8 mouse cellular contexts compared by ENCODE assay signal in genomic region chr7:143073086-143073485, GRCm38 (mm10). TPM values are rescaled to one million over a fixed set of nuclear protein-coding genes. Genes with fewer than 3 reads are reported as not detected.
A peak's percentile ranks its signal among the peaks of the same experiment; 100 is the strongest.
DNase-seq lines count a peak whose midpoint lies in the region; ATAC-seq and TF ChIP-seq lines count a peak whose summit lies in the region.

No protein-coding gene starts in this region.

- H3K27ac ChIP-seq in hindbrain, embryonic 10.5 days, result no peak overlapping the region
- H3K27ac ChIP-seq in hindbrain, embryonic 13.5 days, result no peak overlapping the region
- H3K27ac ChIP-seq in testis, adult 2 months (ENCODE audit: control insufficient read depth, insufficient read depth, low read depth, low read length), result no peak overlapping the region
- no peak overlapping the region for H3K27ac ChIP-seq in midbrain, postnatal 0 days (ENCODE audit: low read depth, low read length)

- H3K4me1 ChIP-seq in hindbrain, embryonic 10.5 days (replicated peaks), result peaks cover 26% of the 10 kb centered on the region
- H3K4me1 ChIP-seq in hindbrain, embryonic 13.5 days (replicated peaks), result peaks cover 25% of the 10 kb centered on the region
- peaks cover 14% of the 10 kb centered on the region for H3K4me1 ChIP-seq in testis, adult 2 months (ENCODE audit: control insufficient read depth, insufficient read depth, low read length)
- peaks cover 8% of the 10 kb centered on the region for H3K4me1 ChIP-seq in midbrain, postnatal 0 days (ENCODE audit: insufficient read depth, low read length)

- no peak overlapping the region for H3K9ac ChIP-seq in hindbrain, embryonic 13.5 days
- no peak overlapping the region for H3K9ac ChIP-seq in midbrain, postnatal 0 days (replicated peaks; ENCODE audit: low read length, poor library complexity, severe bottlenecking)

- DNase-seq in hindbrain, embryonic 10.5 days (ENCODE audit: low spot score), result peak; percentile 40
- DNase-seq in testis, postnatal 14 days (ENCODE audit: low spot score), result no peak
- DNase-seq in cerebellum, postnatal 36 days, result peak; percentile 31 to 50
- peak; percentile 60 for DNase-seq in midbrain, postnatal 0 days (ENCODE audit: low spot score)
- DNase-seq in yolk sac, embryonic 10.5 days (ENCODE audit: low spot score), result no peak
- no peak for DNase-seq in urinary bladder, adult 18-20 months (ENCODE audit: low spot score in 2 of 2)

- WGBS in hindbrain, embryonic 10.5 days, result 76% methylated on average over 1 of the region's 1 CpGs
- WGBS in hindbrain, embryonic 13.5 days, result 96% methylated on average over 1 of the region's 1 CpGs
- 71% methylated on average over 1 of the region's 1 CpGs for WGBS in midbrain, postnatal 0 days

- H3K27me3 ChIP-seq in hindbrain, embryonic 10.5 days (ENCODE audit: insufficient read depth, poor library complexity, severe bottlenecking), result no peaks in the 10 kb centered on the region
- no peaks in the 10 kb centered on the region for H3K27me3 ChIP-seq in hindbrain, embryonic 13.5 days
- no peaks in the 10 kb centered on the region for H3K27me3 ChIP-seq in testis, adult 2 months (ENCODE audit: control insufficient read depth, insufficient read depth, low read length)
- no peaks in the 10 kb centered on the region for H3K27me3 ChIP-seq in midbrain, postnatal 0 days (ENCODE audit: insufficient read depth, low read length)

- H3K4me2 ChIP-seq in hindbrain, embryonic 13.5 days, result no peak overlapping the region
- H3K4me2 ChIP-seq in midbrain, postnatal 0 days (ENCODE audit: low read depth, low read length, poor library complexity, severe bottlenecking), result no peak overlapping the region

- 0 out of 2 replicates have a peak, but pooled peaks have one; percentile 10 for TF ChIP-seq CTCF in testis, adult 2 months (IDR thresholded peaks at IDR 0.05; ENCODE audit: control insufficient read depth, insufficient read depth, insufficient replicate concordance, low read depth, low read length)
- TF ChIP-seq CTCF in midbrain, postnatal 0 days (IDR thresholded peaks at IDR 0.05), result peak; percentile 76

- no peak overlapping the region for H3K4me3 ChIP-seq in hindbrain, embryonic 10.5 days
- H3K4me3 ChIP-seq in hindbrain, embryonic 13.5 days, result no peak overlapping the region
- H3K4me3 ChIP-seq in testis, adult 2 months (ENCODE audit: control insufficient read depth, low read depth, low read length), result no peak overlapping the region
- H3K4me3 ChIP-seq in midbrain, postnatal 0 days (ENCODE audit: low read depth, low read length), result no peak overlapping the region

- H3K9me3 ChIP-seq in hindbrain, embryonic 10.5 days, result no peaks in the 10 kb centered on the region
- no peaks in the 10 kb centered on the region for H3K9me3 ChIP-seq in hindbrain, embryonic 13.5 days
- no peaks in the 10 kb centered on the region for H3K9me3 ChIP-seq in midbrain, postnatal 0 days (ENCODE audit: low read length)

- no peak for ATAC-seq in hindbrain, embryonic 13.5 days (ENCODE audit: low FRiP score)
- no peak for ATAC-seq in midbrain, postnatal 0 days (ENCODE audit: low FRiP score)

- TF ChIP-seq POLR2A in testis, adult 2 months (IDR thresholded peaks at IDR 0.05; ENCODE audit: control insufficient read depth, low read depth, low read length), result no peak

- H3K36me3 ChIP-seq in hindbrain, embryonic 10.5 days, result peaks cover 17% of the 10 kb centered on the region
- no peaks in the 10 kb centered on the region for H3K36me3 ChIP-seq in hindbrain, embryonic 13.5 days
- no peaks in the 10 kb centered on the region for H3K36me3 ChIP-seq in testis, adult 2 months (ENCODE audit: control insufficient read depth, insufficient read depth, low read length)
- H3K36me3 ChIP-seq in midbrain, postnatal 0 days (ENCODE audit: insufficient read depth, low read length), result 0 out of 2 replicates have a peak, but pooled peaks cover 2% of the 10 kb centered on the region

RNA-seq across cellular contexts. Expression of gene Tssc4, which starts 4.0 kb away (rescaled TPM):
- polyA plus RNA-seq in hindbrain, embryonic 10.5 days (2016; fragmentation: Nextera tagmentation; extraction: Ambion mirVana), result 130 and 134 TPM in 2 replicates
- polyA plus RNA-seq in hindbrain, embryonic 13.5 days (2015; fragmentation: Nextera tagmentation; extraction: Ambion mirVana), result 90.8 and 99.3 TPM in 2 replicates
- polyA plus RNA-seq in testis, adult 2 months (2012; rRNA removed), result 43.1 and 43.7 TPM in 2 replicates
- total RNA-seq in midbrain, postnatal 0 days (2014; rRNA removed), result 71.3 and 92.4 TPM in 2 replicates
- 101 and 103 TPM in 2 replicates for polyA plus RNA-seq in midbrain, postnatal 0 days (2015; fragmentation: Nextera tagmentation; extraction: Ambion mirVana)

RNA-seq across cellular contexts. Expression of gene Cd81, which starts 20.5 kb away (rescaled TPM):
- polyA plus RNA-seq in hindbrain, embryonic 10.5 days (2016; fragmentation: Nextera tagmentation; extraction: Ambion mirVana), result 238 and 265 TPM in 2 replicates
- polyA plus RNA-seq in hindbrain, embryonic 13.5 days (2015; fragmentation: Nextera tagmentation; extraction: Ambion mirVana), result 322 and 332 TPM in 2 replicates
- polyA plus RNA-seq in testis, adult 2 months (2012; rRNA removed), result 63.3 and 78.4 TPM in 2 replicates
- total RNA-seq in midbrain, postnatal 0 days (2014; rRNA removed), result 454 and 542 TPM in 2 replicates
- polyA plus RNA-seq in midbrain, postnatal 0 days (2015; fragmentation: Nextera tagmentation; extraction: Ambion mirVana), result 511 and 569 TPM in 2 replicates

RNA-seq across cellular contexts. Expression of gene Trpm5, which starts 21.4 kb away (rescaled TPM):
- 0.55 and 0.71 TPM in 2 replicates for polyA plus RNA-seq in hindbrain, embryonic 10.5 days (2016; fragmentation: Nextera tagmentation; extraction: Ambion mirVana)
- 1.4 and 1.9 TPM in 2 replicates for polyA plus RNA-seq in hindbrain, embryonic 13.5 days (2015; fragmentation: Nextera tagmentation; extraction: Ambion mirVana)
- polyA plus RNA-seq in testis, adult 2 months (2012; rRNA removed), result 1.1 and 1.5 TPM in 2 replicates
- 1.3 and 1.7 TPM in 2 replicates for total RNA-seq in midbrain, postnatal 0 days (2014; rRNA removed)
- 0.94 and 1.6 TPM in 2 replicates for polyA plus RNA-seq in midbrain, postnatal 0 days (2015; fragmentation: Nextera tagmentation; extraction: Ambion mirVana)

RNA-seq across cellular contexts. Expression of gene Kcnq1, which starts 33.1 kb away (rescaled TPM):
- 0.98 and 2.3 TPM in 2 replicates for polyA plus RNA-seq in hindbrain, embryonic 10.5 days (2016; fragmentation: Nextera tagmentation; extraction: Ambion mirVana)
- 1.3 and 1.7 TPM in 2 replicates for polyA plus RNA-seq in hindbrain, embryonic 13.5 days (2015; fragmentation: Nextera tagmentation; extraction: Ambion mirVana)
- 1.6 and 1.8 TPM in 2 replicates for polyA plus RNA-seq in testis, adult 2 months (2012; rRNA removed)
- total RNA-seq in midbrain, postnatal 0 days (2014; rRNA removed), result 0.44 and 1.4 TPM in 2 replicates
- 0.87 and 1.2 TPM in 2 replicates for polyA plus RNA-seq in midbrain, postnatal 0 days (2015; fragmentation: Nextera tagmentation; extraction: Ambion mirVana)

Comparison
In these comparisons a context has a peak if more than half of its experiments do, and no peak if none do; other contexts are left out.
1. DNase-seq: peak in hindbrain, embryonic 10.5 days (single experiment), cerebellum, postnatal 36 days (2 of 2) and midbrain, postnatal 0 days (single experiment); none in testis, postnatal 14 days (single experiment), yolk sac, embryonic 10.5 days (single experiment) and urinary bladder, adult 18-20 months (0 of 2).